Mouse (Mus musculus) stomach, postnatal 0 days (tissue): ENCODE data around the gene Rraga.

Experiments
- CTCF ChIP-seq: IDR thresholded peaks from 2 replicates; pipeline ENCODE4 v1.5.1; 2016; ENCODE audit warnings: antibody characterized with exemption, low read depth, mild to moderate bottlenecking, moderate library complexity
- EP300 ChIP-seq: optimal IDR thresholded peaks from 2 replicates; pipeline ENCODE3; 2016; ENCODE audit warnings: antibody characterized with exemption

GRCm38 (mm10) chr4:86537972-86538371 is 37.5 kb upstream of the Rraga start:
- TF ChIP-seq EP300: no peak
- TF ChIP-seq CTCF: peak; percentile 75
